Mouse (Mus musculus) erythroblast, embryonic 14.5 days (primary cell): ENCODE data around the gene Grxcr1. TPM values are rescaled to one million over a fixed set of nuclear protein-coding genes. Genes with fewer than 3 reads are reported as not detected.

Experiments used
- H3K27me3 ChIP-seq: 2 replicates; pipeline ENCODE4 v1.6.1; 2012; ENCODE audit warnings: inconsistent platforms; ENCODE audit not compliant: control insufficient read depth
- H3K36me3 ChIP-seq: 2 replicates; pipeline ENCODE4 v1.6.1; 2012; ENCODE audit warnings: mild to moderate bottlenecking, inconsistent platforms; ENCODE audit not compliant: control insufficient read depth
- H3K4me1 ChIP-seq: 2 replicates; pipeline ENCODE4 v1.6.1; 2012; ENCODE audit warnings: inconsistent platforms; ENCODE audit not compliant: control insufficient read depth
- H3K4me3 ChIP-seq: replicated peaks from 2 replicates; pipeline ENCODE3; 2012; ENCODE audit warnings: moderate library complexity, mild to moderate bottlenecking, inconsistent platforms
- H3K9me3 ChIP-seq: 2 replicates; pipeline ENCODE4 v1.6.1; 2012; ENCODE audit warnings: low read length, inconsistent platforms, mixed read lengths; ENCODE audit not compliant: control insufficient read depth
- GATA1 ChIP-seq: IDR thresholded peaks from 2 replicates; pipeline ENCODE4 v1.6.1; 2012; ENCODE audit warnings: low read length, inconsistent platforms, mixed read lengths
- TAL1 ChIP-seq: IDR thresholded peaks from 3 replicates; pipeline ENCODE4 v1.6.1; 2012; ENCODE audit warnings: low read length, inconsistent platforms, mixed read lengths
- polyA plus RNA-seq: library from polyadenylated mRNA; stranded (reverse); fragments of >175 nt; gene quantifications from 2 replicates; pipeline ENCODE4 v1.2.3, GENCODE M21; 2012

The Grxcr1 gene
- polyA plus RNA-seq, 1 experiment, result not detected

DNA sequence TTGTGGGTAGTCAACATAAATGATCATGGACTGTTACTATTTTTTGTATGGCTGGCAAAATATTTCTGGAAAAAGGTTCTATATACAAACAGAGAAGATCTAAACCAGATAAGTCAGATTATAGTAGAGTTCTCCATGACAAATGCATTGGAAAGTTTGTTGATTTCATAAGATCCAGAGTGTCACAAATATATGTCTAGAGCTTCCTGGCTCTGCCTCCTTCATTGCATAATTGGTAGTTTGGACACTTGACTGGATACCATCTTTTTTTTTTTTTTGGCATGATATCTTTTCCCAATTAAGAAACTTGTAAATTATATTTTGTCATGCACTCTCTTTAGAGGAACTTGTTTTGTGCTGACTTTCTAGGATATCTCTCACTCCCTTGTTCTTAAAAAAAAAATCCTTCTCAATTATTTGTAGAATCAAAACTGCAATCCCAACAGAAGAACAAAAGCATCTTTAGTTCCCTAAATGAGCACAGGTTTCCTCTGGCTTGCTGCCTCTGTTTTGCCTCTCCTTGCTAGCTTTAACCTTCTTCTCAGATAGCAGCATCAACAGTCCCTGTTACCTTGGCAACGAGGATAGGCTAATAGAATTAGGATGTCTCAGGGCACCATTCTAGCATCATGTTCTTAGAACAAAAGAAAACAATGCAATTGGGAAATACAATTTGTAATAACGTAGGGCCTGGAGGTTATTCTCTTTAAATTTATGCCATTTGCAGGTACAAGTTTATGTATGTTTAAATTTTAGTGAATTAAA is 4.8 kb upstream of the Grxcr1 start:
- Histone ChIP-seq H3K36me3 (no peaks in the 10 kb centered on the region), H3K4me1 (no peaks in the 10 kb centered on the region), H3K9me3 (no peaks in the 10 kb centered on the region), H3K27me3 (no peaks in the 10 kb centered on the region), H3K4me3 (no peak overlapping the region)
- TF ChIP-seq GATA1, result no peak
- TF ChIP-seq TAL1, result no peak

DNA sequence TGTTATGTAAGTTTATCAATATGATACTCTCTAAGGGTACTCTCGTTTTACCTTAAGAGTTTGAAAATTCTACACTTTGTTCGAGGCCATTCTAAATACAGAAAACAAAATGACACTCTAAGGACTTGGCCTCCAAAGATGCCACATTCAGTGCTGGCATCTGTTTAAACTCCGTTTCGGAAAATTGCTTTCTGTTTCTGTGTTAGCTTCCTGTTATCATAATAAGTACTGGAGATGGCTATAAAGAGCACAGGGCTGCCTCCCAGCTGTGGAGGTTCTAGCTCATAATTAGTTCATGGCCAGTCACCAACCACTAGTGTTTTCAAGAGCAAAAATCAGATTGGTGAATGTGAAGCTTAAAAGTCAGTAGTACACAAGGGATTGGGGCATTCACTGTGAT is 4.2 kb upstream of the Grxcr1 start:
- Histone ChIP-seq H3K36me3 (no peaks in the 10 kb centered on the region), H3K4me3 (no peak overlapping the region), H3K27me3 (no peaks in the 10 kb centered on the region), H3K4me1 (no peaks in the 10 kb centered on the region), H3K9me3 (no peaks in the 10 kb centered on the region)
- no peak for TF ChIP-seq TAL1
- no peak for TF ChIP-seq GATA1

DNA sequence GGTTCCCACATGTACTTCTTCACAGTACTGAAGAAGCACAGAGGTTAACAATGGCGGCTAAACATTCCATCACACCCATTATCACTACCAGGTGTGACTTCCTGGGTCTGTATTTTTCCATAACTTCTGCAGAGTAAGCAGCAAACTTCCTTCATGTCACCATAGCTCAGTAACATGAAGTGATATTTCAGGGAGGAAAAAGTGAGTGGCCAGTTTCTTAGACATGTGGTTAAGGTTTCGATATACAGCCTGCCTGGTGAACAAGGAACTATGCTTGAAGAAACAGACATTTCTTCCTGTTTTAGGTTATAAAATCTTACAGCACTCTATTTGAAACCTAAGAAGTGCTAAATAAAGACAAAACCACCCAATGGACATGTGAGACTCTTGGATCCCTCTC is 1.7 kb downstream of the Grxcr1 start:
- Histone ChIP-seq H3K36me3 (no peaks in the 10 kb centered on the region), H3K4me1 (no peaks in the 10 kb centered on the region), H3K9me3 (no peaks in the 10 kb centered on the region), H3K4me3 (no peak overlapping the region), H3K27me3 (no peaks in the 10 kb centered on the region)
- TF ChIP-seq TAL1 (no peak), GATA1 (no peak)

DNA sequence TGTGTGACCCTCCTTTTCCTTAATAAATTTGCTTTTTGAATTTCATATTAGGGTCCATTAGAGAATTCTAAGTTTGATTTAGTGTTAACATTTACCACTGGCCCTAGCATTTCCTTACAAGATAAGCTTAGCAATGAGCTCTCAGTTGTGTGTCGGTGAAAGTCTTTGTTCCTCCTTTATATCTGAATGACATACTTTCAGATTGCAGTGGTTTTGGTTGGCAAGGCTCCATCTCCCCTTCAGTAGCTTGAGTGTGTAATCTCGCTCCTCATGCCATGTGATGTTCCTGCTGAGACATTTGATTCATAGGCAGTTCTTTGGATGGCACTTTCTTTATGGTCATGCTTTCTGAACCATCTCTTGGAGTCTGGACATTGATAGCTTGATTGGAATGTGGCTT is 7.4 kb downstream of the Grxcr1 start:
- H3K4me1 ChIP-seq, result no peaks in the 10 kb centered on the region
- H3K4me3 ChIP-seq, result no peak overlapping the region
- no peaks in the 10 kb centered on the region for H3K36me3 ChIP-seq
- no peak for TF ChIP-seq TAL1
- TF ChIP-seq GATA1, result no peak
- H3K27me3 ChIP-seq, result no peaks in the 10 kb centered on the region
- H3K9me3 ChIP-seq, result no peaks in the 10 kb centered on the region

DNA sequence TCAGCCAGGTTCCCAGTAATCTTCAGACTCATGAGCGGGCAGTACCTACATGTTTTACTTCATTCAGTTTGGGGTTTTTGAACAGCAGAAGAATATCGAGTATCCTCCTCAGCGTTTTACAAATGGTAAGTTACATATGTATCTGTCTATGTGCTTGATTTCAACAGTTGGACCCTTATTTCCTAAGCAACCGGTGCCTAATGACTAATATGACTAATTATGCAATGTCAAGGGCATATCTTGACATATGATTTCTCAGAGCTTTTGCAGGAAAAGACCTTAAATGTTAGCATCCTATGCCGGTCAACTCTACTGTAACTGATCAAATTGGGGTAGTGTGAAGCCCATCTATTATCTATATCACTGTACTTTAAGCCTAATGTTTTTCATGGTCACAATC is 11.7 kb downstream of the Grxcr1 start:
- H3K4me3 ChIP-seq, result no peak overlapping the region
- no peaks in the 10 kb centered on the region for H3K27me3 ChIP-seq
- H3K4me1 ChIP-seq, result no peaks in the 10 kb centered on the region
- TF ChIP-seq GATA1 (no peak), TAL1 (no peak)
- no peaks in the 10 kb centered on the region for H3K36me3 ChIP-seq
- no peaks in the 10 kb centered on the region for H3K9me3 ChIP-seq

DNA sequence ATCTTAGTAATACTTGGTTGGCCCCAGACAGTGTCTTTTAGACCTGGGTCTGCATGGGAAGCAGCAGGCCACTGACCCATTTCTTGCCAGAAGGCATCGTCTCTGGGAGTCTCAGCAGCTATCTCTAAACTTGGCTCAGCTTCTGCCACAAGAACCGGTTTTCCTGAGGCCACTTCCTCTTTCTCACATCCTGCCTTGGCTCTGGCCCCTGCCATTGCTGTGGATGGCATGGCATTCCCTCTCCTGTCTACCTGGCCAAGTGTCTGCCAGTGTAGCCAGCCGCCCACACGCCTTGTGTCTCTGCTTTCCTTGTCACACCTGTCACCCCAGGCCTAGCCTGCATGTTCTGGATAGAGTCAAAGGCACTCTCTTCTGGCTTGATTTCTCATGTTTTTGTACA is 17.1 kb downstream of the Grxcr1 start:
- no peaks in the 10 kb centered on the region for H3K4me1 ChIP-seq
- H3K9me3 ChIP-seq, result no peaks in the 10 kb centered on the region
- no peaks in the 10 kb centered on the region for H3K36me3 ChIP-seq
- no peak for TF ChIP-seq TAL1
- TF ChIP-seq GATA1, result no peak
- no peak overlapping the region for H3K4me3 ChIP-seq
- no peaks in the 10 kb centered on the region for H3K27me3 ChIP-seq

DNA sequence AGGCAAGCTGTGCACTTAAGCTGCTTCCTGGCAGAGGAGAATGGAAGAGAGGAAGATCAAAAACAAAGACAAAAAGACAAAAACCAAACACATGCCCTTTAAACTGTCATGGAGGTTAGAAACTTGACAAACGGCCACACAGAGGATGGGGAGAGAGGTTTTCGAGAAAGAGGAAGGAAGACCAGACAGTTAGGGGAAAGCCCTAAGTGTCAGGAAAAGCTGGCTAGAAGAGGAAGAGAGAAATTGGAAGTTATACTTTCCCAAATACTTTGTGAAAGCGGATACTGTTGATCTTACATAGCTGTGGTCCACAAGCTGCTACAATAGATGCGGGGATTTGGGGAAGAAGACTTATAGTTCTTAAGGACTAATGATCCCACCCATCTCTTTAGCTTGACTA is 17.9 kb downstream of the Grxcr1 start:
- no peaks in the 10 kb centered on the region for H3K27me3 ChIP-seq
- no peaks in the 10 kb centered on the region for H3K36me3 ChIP-seq
- no peak for TF ChIP-seq TAL1
- TF ChIP-seq GATA1, result no peak
- H3K4me3 ChIP-seq, result no peak overlapping the region
- no peaks in the 10 kb centered on the region for H3K4me1 ChIP-seq
- H3K9me3 ChIP-seq, result no peaks in the 10 kb centered on the region

DNA sequence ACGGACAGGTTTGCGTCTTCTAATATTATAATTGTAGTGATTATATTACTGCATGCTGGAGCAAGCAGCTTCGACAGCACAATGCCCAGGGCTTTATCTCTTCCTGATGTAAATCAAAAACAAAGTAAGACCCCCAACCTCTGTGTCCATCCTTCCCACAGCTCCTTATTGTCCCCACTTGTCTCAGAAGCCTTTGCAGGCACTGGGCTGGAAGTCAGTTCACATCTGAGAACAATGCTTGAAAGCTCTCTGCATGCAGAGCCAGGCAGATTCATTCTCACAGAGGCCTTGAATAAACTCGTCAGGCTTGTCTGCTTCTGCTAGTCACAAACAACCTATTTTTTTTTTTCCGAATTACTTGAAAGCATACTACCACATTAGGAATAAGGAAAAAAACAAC is 19.5 kb downstream of the Grxcr1 start:
- no peak overlapping the region for H3K4me3 ChIP-seq
- TF ChIP-seq TAL1, result no peak
- no peak for TF ChIP-seq GATA1
- H3K4me1 ChIP-seq, result no peaks in the 10 kb centered on the region
- H3K9me3 ChIP-seq, result no peaks in the 10 kb centered on the region
- no peaks in the 10 kb centered on the region for H3K36me3 ChIP-seq
- no peaks in the 10 kb centered on the region for H3K27me3 ChIP-seq

DNA sequence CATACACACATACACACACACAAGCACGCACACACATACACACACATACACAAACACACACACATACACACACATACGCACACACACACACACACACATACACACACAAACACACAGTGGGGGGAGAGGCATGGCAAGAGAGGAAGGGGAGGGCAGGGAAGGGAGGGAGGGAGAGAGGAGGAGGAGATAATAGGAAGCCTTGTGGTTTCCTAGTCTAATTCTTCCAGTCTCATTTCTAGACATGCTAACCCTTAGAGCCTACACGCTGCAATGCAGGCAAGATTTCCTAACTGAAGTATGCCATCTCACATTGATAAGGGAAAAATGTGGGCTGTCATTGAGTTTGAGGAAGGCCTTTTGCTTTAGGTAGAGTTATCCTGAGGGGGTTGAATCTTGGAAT is 25.9 kb downstream of the Grxcr1 start:
- Histone ChIP-seq H3K4me1 (no peaks in the 10 kb centered on the region), H3K9me3 (no peaks in the 10 kb centered on the region), H3K36me3 (no peaks in the 10 kb centered on the region), H3K27me3 (no peaks in the 10 kb centered on the region), H3K4me3 (no peak overlapping the region)
- TF ChIP-seq GATA1, result no peak
- TF ChIP-seq TAL1, result no peak

DNA sequence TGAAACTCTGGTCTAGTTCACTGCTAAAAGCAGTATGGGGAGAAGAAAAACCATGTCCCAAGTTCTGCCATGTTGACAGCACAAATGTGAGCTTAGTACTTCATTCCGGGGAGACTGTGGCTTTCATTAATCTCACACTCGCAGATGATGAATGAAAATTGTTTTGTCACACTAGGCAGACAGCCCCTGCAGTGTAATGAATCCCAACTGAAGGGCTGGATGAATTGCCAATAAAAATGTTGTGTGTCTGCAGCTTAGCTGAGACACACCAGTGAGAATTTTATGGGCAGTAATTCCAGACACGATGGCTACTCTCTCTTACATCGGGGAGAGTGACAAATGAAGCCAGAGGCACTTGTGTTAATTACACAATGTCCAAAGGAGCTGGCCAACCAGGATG is 37.1 kb downstream of the Grxcr1 start:
- Histone ChIP-seq H3K9me3 (no peaks in the 10 kb centered on the region), H3K36me3 (no peaks in the 10 kb centered on the region), H3K4me1 (no peaks in the 10 kb centered on the region), H3K27me3 (no peaks in the 10 kb centered on the region), H3K4me3 (no peak overlapping the region)
- TF ChIP-seq GATA1 (no peak), TAL1 (no peak)
